Mouse (Mus musculus) myocyte (in vitro differentiated cells): ENCODE measurements around the gene Ank2.

Experiments used
- CEBPB ChIP-seq: IDR thresholded peaks from 2 replicates; pipeline ENCODE4 v1.6.1; 2011; ENCODE audit warnings: mild to moderate bottlenecking, moderate library complexity; ENCODE audit not compliant: poor library complexity, insufficient read depth, severe bottlenecking
- MAX ChIP-seq: IDR thresholded peaks from one replicate; pipeline ENCODE4 v1.6.1; 2011; ENCODE audit warnings: low read depth, mild to moderate bottlenecking, control low read depth
- MYOD1 ChIP-seq, 3 experiments: IDR thresholded peaks; one replicate each; pipeline ENCODE4 v1.6.1; 2011; ENCODE audit warnings: control low read depth in 2 of 3, low read depth in 2 of 3, mild to moderate bottlenecking in 2 of 3, moderate library complexity in 1 of 3; ENCODE audit not compliant: insufficient read length in 2 of 3, control insufficient read depth in 1 of 3
- POLR2A ChIP-seq: IDR thresholded peaks from one replicate; pipeline ENCODE4 v1.6.1; 2011; ENCODE audit warnings: low read depth, mild to moderate bottlenecking, control low read depth, moderate library complexity; ENCODE audit not compliant: insufficient read length
- POLR2AphosphoS2 ChIP-seq: IDR thresholded peaks from one replicate; pipeline ENCODE4 v1.6.1; 2011; ENCODE audit warnings: low read depth, control low read depth; ENCODE audit not compliant: insufficient read length
- REST ChIP-seq: IDR thresholded peaks from one replicate; pipeline ENCODE4 v1.6.1; 2011; ENCODE audit warnings: mild to moderate bottlenecking, control low read depth, moderate library complexity; ENCODE audit not compliant: insufficient read depth, insufficient read length
- SRF ChIP-seq: IDR thresholded peaks from one replicate; pipeline ENCODE4 v1.6.1; 2011; ENCODE audit warnings: low read depth; ENCODE audit not compliant: control insufficient read depth, insufficient read length
- TCF12 ChIP-seq: IDR thresholded peaks from one replicate; pipeline ENCODE4 v1.6.1; 2011; ENCODE audit warnings: mild to moderate bottlenecking, control low read depth; ENCODE audit not compliant: poor library complexity, insufficient read depth, severe bottlenecking
- TCF3 ChIP-seq: IDR thresholded peaks from one replicate; pipeline ENCODE4 v1.6.1; 2011; ENCODE audit warnings: low read depth, control low read depth; ENCODE audit not compliant: insufficient read length
- USF1 ChIP-seq: IDR thresholded peaks from one replicate; pipeline ENCODE4 v1.6.1; 2011; ENCODE audit warnings: low read depth, mild to moderate bottlenecking, control low read depth, moderate library complexity

DNA sequence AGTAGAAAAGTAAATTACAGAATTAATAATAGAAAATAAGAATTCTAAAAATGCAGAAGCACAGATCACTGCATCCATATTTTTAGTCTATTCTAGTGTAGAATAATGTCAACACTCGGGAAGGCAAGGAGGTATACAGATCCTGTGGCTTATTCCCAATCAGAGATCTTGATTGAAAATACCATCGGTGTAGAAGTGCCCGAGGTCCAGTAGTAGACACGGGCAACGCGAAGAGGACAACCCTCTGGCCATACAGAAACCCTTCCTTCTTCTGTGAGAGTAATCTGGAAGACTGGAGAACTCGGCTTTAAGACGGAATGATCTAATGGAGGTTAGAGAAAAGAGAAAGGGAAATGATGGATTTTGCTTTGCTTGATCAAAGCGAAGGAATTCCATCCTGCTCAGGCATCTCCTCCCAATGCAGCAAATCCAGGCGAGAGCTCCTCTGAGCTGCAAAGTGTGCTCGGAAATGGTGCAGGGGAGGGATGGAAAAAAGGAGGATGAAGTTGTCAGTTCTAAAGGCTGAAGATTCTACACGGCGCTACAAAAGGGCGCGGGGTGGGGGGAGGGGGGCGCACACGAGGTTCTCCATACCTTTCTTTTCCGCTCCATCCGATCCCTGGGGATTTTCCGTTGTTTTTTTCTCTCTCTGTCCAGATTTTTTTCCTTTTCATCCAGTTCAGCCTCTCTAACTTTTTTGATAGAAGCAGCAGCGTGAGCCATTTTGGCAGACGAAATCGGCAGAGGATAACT is 337.9 kb downstream of the Ank2 start:
- TF ChIP-seq POLR2A (no peak), MAX (no peak), SRF (no peak), POLR2AphosphoS2 (no peak), TCF12 (no peak), CEBPB (no peak), USF1 (no peak), MYOD1 (IDR thresholded peaks at IDR 0.05; ENCODE audit: control insufficient read depth in 1 of 3, insufficient read length in 2 of 3, low read depth in 2 of 3) (no peak), REST (no peak), TCF3 (no peak)
